Mouse (Mus musculus): Measurements from ENCODE around the gene Slc25a26.

DNA sequence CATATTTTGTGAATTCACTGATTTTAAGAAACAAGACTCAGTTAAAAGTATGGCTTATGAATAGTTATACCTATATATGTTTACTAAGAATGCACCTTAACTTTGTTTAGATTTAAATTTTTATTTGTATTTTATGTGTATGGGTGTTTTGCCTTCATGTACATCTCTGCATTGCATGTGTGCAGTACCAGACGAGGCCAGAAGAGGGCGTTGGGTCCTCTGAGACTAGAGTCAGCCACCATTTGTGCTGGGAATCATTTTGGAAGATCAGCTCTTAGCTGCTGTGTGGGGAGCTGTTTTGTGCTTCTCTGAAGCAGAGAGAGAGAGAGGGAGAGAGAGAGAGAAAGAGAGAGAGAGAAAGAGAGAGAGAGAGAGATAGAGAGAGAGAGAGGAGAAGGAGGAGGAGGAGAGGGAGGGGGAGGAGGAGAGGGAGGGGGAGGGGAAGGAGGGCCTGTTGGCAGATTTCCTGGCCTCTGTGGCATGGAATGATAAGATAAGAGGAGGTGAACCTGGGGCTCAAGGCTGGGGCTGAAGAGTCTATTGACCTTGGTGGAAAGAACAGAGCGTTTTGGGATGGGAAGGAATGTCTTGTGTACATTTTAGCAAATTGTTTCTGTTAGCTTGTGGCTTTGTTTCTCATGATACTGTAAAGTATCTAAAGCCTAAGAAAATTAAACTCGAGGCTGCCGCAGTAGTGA lies 33.5 kb upstream of the Slc25a26 start:
- no peak for TF ChIP-seq CTCF (IDR thresholded peaks at IDR 0.05; ENCODE audit: control insufficient read depth, insufficient read depth, insufficient read length)
- TF ChIP-seq USF1 (IDR thresholded peaks at IDR 0.05; ENCODE audit: low read depth): no peak
